Mouse (Mus musculus) heart, embryonic 14.5 days (tissue): ENCODE results near the gene Nat8f4. TPM values are rescaled to one million over a fixed set of nuclear protein-coding genes. Genes with fewer than 3 reads are reported as not detected.

Experiments
- ATAC-seq: fragments of 200-750 bp; cut with Nextera tagmentation; 2 replicates; pipeline ENCODE4 v1.8.0; 2017; ENCODE audit warnings: low read depth, moderate TSS enrichment; ENCODE audit not compliant: insufficient number of reproducible peaks, insufficient read depth, low FRiP score
- H3K27ac ChIP-seq, 2 experiments: fragments of 200-500 bp in 1 of 2; fragments of 300-500 bp in 1 of 2; sonication (generic) in 1 of 2; replicated peaks in 1 of 2; 2 replicates each; pipeline ENCODE4 v1.5.1; 2012 to 2014; ENCODE audit warnings: low read depth in 2 of 2, low read length in 2 of 2, control low read depth in 1 of 2, mild to moderate bottlenecking in 1 of 2, mixed read lengths in 1 of 2; ENCODE audit not compliant: control insufficient read depth in 1 of 2, insufficient read depth in 1 of 2
- H3K27me3 ChIP-seq: fragments of 300-500 bp; sonication (generic); 2 replicates; pipeline ENCODE4 v1.6.1; 2014; ENCODE audit warnings: mild to moderate bottlenecking, low read length, control low read depth; ENCODE audit not compliant: control insufficient read depth, insufficient read depth
- H3K36me3 ChIP-seq: fragments of 300-500 bp; sonication (generic); 2 replicates; pipeline ENCODE4 v1.6.1; 2014; ENCODE audit warnings: mild to moderate bottlenecking, control low read depth, low read length, mixed read lengths; ENCODE audit not compliant: control insufficient read depth, insufficient read depth
- H3K4me1 ChIP-seq, 2 experiments: fragments of 200-500 bp in 1 of 2; fragments of 300-500 bp in 1 of 2; sonication (generic) in 1 of 2; 2 replicates each; pipeline ENCODE4 v1.6.1; 2012 to 2014; ENCODE audit warnings: low read length in 2 of 2, control low read depth in 1 of 2, mixed read lengths in 1 of 2; ENCODE audit not compliant: control insufficient read depth in 2 of 2, insufficient read depth in 2 of 2
- H3K4me2 ChIP-seq: fragments of 300-500 bp; sonication (generic); 2 replicates; pipeline ENCODE4 v1.6.1; 2014; ENCODE audit warnings: mild to moderate bottlenecking, low read length
- H3K4me3 ChIP-seq, 2 experiments: fragments of 200-500 bp in 1 of 2; fragments of 300-500 bp in 1 of 2; sonication (generic) in 1 of 2; 2 replicates each; pipeline ENCODE4 v1.5.1; 2012 to 2014; ENCODE audit warnings: low read length in 2 of 2, mild to moderate bottlenecking in 2 of 2, control low read depth in 1 of 2, low read depth in 1 of 2, moderate library complexity in 1 of 2; ENCODE audit not compliant: control insufficient read depth in 1 of 2, insufficient read depth in 1 of 2
- H3K9ac ChIP-seq: fragments of 300-500 bp; sonication (generic); 2 replicates; pipeline ENCODE4 v1.6.1; 2014; ENCODE audit warnings: mild to moderate bottlenecking, low read length
- H3K9me3 ChIP-seq: fragments of 300-500 bp; sonication (generic); 2 replicates; pipeline ENCODE4 v1.6.1; 2016; ENCODE audit warnings: low read length, control low read depth; ENCODE audit not compliant: control insufficient read depth
- WGBS: fragments of 180-500 bp; shearing (Covaris S2); extraction: QIAGEN DNeasy Blood & Tissue Kit; methylation state at CpG from one replicate; pipeline ENCODE4 v1.1.7; 2014; 5-methylcytosine and 5-hydroxymethylcytosine counted together
- polyA plus RNA-seq: library from polyadenylated mRNA; unstranded; fragments of >200 nt; fragmentation: Nextera tagmentation; extraction: Ambion mirVana; gene quantifications from 2 replicates; pipeline ENCODE4 v1.2.1, GENCODE M21; 2014

Nat8f4 gene
- polyA plus RNA-seq, 1 experiment from 2014 or later: 2.6 TPM

DNA sequence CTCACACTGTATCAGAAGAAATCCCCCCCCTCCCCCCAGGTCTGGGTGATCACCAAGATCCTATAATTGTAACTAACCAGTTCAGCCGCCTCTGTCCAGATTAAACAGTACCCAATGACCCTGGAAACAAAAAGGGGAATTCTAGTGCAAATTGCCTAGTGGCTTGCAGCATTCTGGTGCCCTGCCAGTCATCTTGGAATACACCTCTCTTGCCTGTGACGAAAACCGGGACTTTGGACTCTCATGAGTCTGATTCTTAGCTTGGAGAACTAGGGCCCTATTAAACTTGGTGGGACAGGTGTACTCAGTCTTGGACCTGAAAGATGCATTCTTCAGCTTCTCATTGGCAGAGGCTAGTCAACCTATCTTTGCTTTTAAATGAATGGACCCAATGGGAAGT lies 51.2 kb downstream of the Nat8f4 start:
- Histone ChIP-seq H3K36me3 (no peaks in the 10 kb centered on the region), H3K27me3 (no peaks in the 10 kb centered on the region), H3K4me2 (no peak overlapping the region), H3K9me3 (no peaks in the 10 kb centered on the region), H3K9ac (no peak overlapping the region), H3K4me1 (no peaks in the 10 kb centered on the region), H3K27ac (no peak overlapping the region), H3K4me3 (no peak overlapping the region)
- no peak for ATAC-seq
- 83% methylated on average over 3 of the region's 3 CpGs for WGBS

DNA sequence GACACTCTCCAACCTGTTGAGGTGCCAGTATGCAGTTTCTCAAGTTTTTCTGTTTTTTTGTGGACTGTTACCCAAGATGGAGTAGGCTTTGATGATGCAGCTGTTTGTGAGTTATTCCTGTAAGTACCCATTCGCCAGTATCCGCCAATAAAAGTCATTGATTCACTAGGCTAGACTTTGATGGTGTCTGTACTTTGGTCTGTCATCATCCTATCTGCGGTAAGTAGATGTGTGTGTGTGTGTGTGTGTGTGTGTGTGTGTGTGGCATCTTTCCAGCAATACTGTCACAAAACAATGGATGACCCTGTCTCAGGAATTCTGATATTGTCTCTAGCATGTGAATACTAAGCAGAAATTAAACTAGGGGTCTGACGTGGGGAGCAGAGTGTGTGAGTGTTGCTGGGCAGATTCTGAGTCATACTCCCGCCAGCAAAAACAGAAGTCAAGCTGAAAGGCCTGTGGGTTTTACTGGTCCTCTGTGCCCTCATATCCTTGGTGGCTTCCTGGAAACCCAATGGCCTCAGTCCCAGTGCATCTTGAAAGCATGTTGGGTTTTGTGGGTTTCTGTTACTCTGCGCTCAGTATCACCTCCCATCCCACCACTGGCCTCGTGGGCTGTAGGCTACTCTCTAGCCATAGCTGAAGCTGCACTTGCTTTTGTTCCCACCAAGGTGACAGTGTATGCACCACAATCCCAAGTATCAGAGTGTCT lies 53.5 kb downstream of the Nat8f4 start:
- H3K4me3 ChIP-seq: no peak overlapping the region
- H3K27me3 ChIP-seq: no peaks in the 10 kb centered on the region
- H3K4me1 ChIP-seq: no peaks in the 10 kb centered on the region
- H3K27ac ChIP-seq: no peak overlapping the region
- no peak for ATAC-seq
- H3K9me3 ChIP-seq: no peaks in the 10 kb centered on the region
- H3K4me2 ChIP-seq: no peak overlapping the region
- WGBS: 84% methylated on average over 7 of the region's 7 CpGs
- no peak overlapping the region for H3K9ac ChIP-seq
- no peaks in the 10 kb centered on the region for H3K36me3 ChIP-seq

DNA sequence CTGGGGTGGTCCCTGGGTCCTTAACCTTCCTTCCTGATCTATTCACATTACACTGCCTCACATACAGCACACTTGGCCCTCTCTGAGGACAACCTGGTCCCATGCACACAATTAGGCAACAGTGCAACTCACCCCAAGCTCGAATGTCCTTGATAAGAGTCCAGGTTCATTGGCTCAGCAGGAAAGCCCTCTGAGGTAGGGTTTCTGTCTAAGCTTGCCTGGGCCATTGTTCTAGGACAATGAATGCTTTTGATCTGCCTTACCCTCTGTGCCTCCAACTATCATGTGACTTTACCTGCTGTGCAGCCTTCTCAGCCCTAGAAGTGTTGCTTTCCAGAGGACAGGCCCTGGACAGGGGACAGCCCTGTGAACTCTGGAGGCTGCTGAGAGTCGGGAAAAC lies 55.4 kb downstream of the Nat8f4 start:
- H3K9me3 ChIP-seq: no peaks in the 10 kb centered on the region
- WGBS: 31% methylated on average over 2 of the region's 2 CpGs
- H3K27me3 ChIP-seq: no peaks in the 10 kb centered on the region
- H3K9ac ChIP-seq: no peak overlapping the region
- H3K27ac ChIP-seq: no peak overlapping the region
- no peak for ATAC-seq
- H3K36me3 ChIP-seq: no peaks in the 10 kb centered on the region
- H3K4me3 ChIP-seq: no peak overlapping the region
- H3K4me2 ChIP-seq: no peak overlapping the region
- no peaks in the 10 kb centered on the region for H3K4me1 ChIP-seq

Other genes with a start within 250 kb of the Nat8f4 start
- gene Nat8f7, start 191.7 kb downstream of the Nat8f4 start, polyA plus RNA-seq: not detected in 2 replicates
- not detected in 2 replicates for gene Nat8f3, start 139.1 kb downstream of the Nat8f4 start, polyA plus RNA-seq
- not detected in 2 replicates for gene Nat8f6, start 83.9 kb downstream of the Nat8f4 start, polyA plus RNA-seq
- gene Nat8f5, start 83.9 kb downstream of the Nat8f4 start, polyA plus RNA-seq: not detected in 2 replicates
- gene Nat8, start 72.8 kb downstream of the Nat8f4 start, polyA plus RNA-seq: not detected in 2 replicates
- not detected in 2 replicates for gene Nat8f2, start 35.7 kb downstream of the Nat8f4 start, polyA plus RNA-seq
- gene Tprkb, start 7.0 kb upstream of the Nat8f4 start, polyA plus RNA-seq: 23.9 TPM in 2 replicates
- 4.3 and 5.4 TPM in 2 replicates for gene Nat8f1, start 10.8 kb upstream of the Nat8f4 start, polyA plus RNA-seq
- gene Dusp11, start 56.8 kb upstream of the Nat8f4 start, polyA plus RNA-seq: 49.8 TPM in 2 replicates
- gene Figla, start 111.3 kb upstream of the Nat8f4 start, polyA plus RNA-seq: not detected in 2 replicates
- gene Add2, start 123.8 kb upstream of the Nat8f4 start, polyA plus RNA-seq: 1.7 and 2.3 TPM in 2 replicates